8 mouse cellular contexts compared by ENCODE assay signal in the genomic region with DNA sequence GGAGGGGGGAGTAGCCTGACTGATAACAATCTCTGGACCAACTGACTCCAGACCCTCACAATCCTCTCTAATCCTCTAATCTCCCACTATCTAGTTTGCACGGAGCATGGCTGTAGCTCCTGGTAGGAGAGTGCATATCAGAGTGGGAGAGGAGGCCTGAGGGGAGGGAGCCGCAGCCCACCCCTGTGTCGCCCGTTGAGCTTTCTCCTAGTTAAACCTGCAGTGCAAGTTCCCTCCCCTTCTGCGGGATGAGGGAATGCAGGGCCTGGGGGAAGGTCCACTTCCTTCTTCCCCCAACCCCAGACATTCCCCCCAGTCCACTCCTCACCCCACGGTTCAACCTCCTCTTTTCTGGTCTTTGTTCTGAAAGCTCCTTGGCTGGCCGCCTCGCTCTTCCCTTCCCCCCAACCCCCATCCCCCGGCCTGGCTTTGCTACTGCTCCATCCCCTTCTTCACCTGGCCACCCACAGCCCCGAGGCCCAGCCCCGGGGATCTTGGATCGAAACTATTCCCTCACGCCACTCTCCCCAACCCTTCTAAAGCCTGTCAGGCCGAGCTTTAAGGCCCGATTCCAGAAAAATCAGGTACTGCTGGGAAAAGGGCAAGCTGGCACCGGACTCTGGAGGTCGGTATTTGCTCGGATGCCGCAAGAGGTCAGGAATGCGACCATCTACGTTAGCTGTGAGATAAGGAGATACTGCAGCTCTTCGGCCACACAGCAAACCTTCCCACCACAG. TPM values are rescaled to one million over a fixed set of nuclear protein-coding genes. Genes with fewer than 3 reads are reported as not detected.
A peak's percentile ranks its signal among the peaks of the same experiment; 100 is the strongest.
DNase-seq lines count a peak whose midpoint lies in the region; ATAC-seq lines count a peak whose summit lies in the region.

No protein-coding gene starts in this region.

- H3K36me3 ChIP-seq in kidney, embryonic 14.5 days (ENCODE audit: control insufficient read depth, insufficient read depth, low read length) = no peaks in the 10 kb centered on the region
- H3K36me3 ChIP-seq in embryonic facial prominence, embryonic 15.5 days = no peaks in the 10 kb centered on the region
- H3K36me3 ChIP-seq in neural tube, embryonic 12.5 days = no peaks in the 10 kb centered on the region

- H3K4me1 ChIP-seq in kidney, embryonic 14.5 days (ENCODE audit: control insufficient read depth, insufficient read depth, low read length) = peaks cover 19% of the 10 kb centered on the region; the same call in 1 of the 2 replicates
- peaks cover 37% of the 10 kb centered on the region for H3K4me1 ChIP-seq in embryonic facial prominence, embryonic 15.5 days
- peaks cover 18% of the 10 kb centered on the region for H3K4me1 ChIP-seq in neural tube, embryonic 12.5 days

- 5% methylated on average over 22 of the region's 22 CpGs for WGBS in kidney, embryonic 14.5 days
- WGBS in embryonic facial prominence, embryonic 15.5 days = 11% methylated on average over 22 of the region's 22 CpGs
- 8% methylated on average over 22 of the region's 22 CpGs for WGBS in neural tube, embryonic 12.5 days

- no peaks in the 10 kb centered on the region for H3K9me3 ChIP-seq in kidney, embryonic 14.5 days (ENCODE audit: control insufficient read depth, low read length)
- H3K9me3 ChIP-seq in embryonic facial prominence, embryonic 15.5 days (replicated peaks) = no peaks in the 10 kb centered on the region
- no peaks in the 10 kb centered on the region for H3K9me3 ChIP-seq in neural tube, embryonic 12.5 days

- H3K4me3 ChIP-seq in kidney, embryonic 14.5 days (ENCODE audit: low read length) = peak overlapping the region; percentile 13; the same call in 1 of the 2 replicates
- H3K4me3 ChIP-seq in embryonic facial prominence, embryonic 15.5 days (replicated peaks) = no peak overlapping the region
- H3K4me3 ChIP-seq in neural tube, embryonic 12.5 days = peak overlapping the region; percentile 2; the same call in 1 of the 2 replicates

- H3K27ac ChIP-seq in kidney, embryonic 14.5 days (ENCODE audit: low read depth, low read length) = peak overlapping the region; percentile 84
- H3K27ac ChIP-seq in embryonic facial prominence, embryonic 15.5 days (replicated peaks) = no peak overlapping the region
- no peak overlapping the region for H3K27ac ChIP-seq in neural tube, embryonic 12.5 days

- ATAC-seq in kidney, embryonic 14.5 days (ENCODE audit: low FRiP score, low TSS enrichment) = peak; percentile 58
- ATAC-seq in embryonic facial prominence, embryonic 15.5 days (ENCODE audit: insufficient number of reproducible peaks, low FRiP score, low TSS enrichment, low read depth) = peak; percentile 45; the same call in 1 of the 2 replicates
- ATAC-seq in neural tube, embryonic 12.5 days (ENCODE audit: low FRiP score, low read depth) = no peak

- peak overlapping the region; percentile 50; the same call in 1 of the 2 replicates for H3K9ac ChIP-seq in kidney, embryonic 14.5 days (ENCODE audit: low read depth, low read length)
- H3K9ac ChIP-seq in embryonic facial prominence, embryonic 15.5 days = 0 out of 2 replicates have a peak overlapping the region, but pooled peaks have one; percentile 9
- H3K9ac ChIP-seq in neural tube, embryonic 12.5 days = peak overlapping the region; percentile 29; the same call in 1 of the 2 replicates

- H3K27me3 ChIP-seq in kidney, embryonic 14.5 days (ENCODE audit: control insufficient read depth, insufficient read depth, low read length) = peaks cover 20% of the 10 kb centered on the region
- H3K27me3 ChIP-seq in embryonic facial prominence, embryonic 15.5 days = peaks cover 46% of the 10 kb centered on the region
- peaks cover 45% of the 10 kb centered on the region for H3K27me3 ChIP-seq in neural tube, embryonic 12.5 days (replicated peaks)

- DNase-seq in kidney, adult 8-10 months = no peak
- peak; percentile 37 for DNase-seq in kidney, postnatal 14 days
- DNase-seq in ovary, adult 18-20 months (ENCODE audit: low spot score) = no peak
- no peak for DNase-seq in adrenal gland, adult 8-10 months
- no peak for DNase-seq in thymus, adult 18-20 months

- peak overlapping the region; percentile 39 for H3K4me2 ChIP-seq in kidney, embryonic 14.5 days (replicated peaks; ENCODE audit: low read depth, low read length)
- H3K4me2 ChIP-seq in embryonic facial prominence, embryonic 15.5 days (replicated peaks) = peak overlapping the region; percentile 36
- H3K4me2 ChIP-seq in neural tube, embryonic 12.5 days (replicated peaks) = peak overlapping the region; percentile 36

RNA-seq across cellular contexts. Expression of gene Krt18, which starts 2.7 kb away (rescaled TPM):
- polyA plus RNA-seq in kidney, embryonic 14.5 days (2014; fragmentation: Nextera tagmentation; extraction: Ambion mirVana) = 140 and 164 TPM in 2 replicates
- 87.8 and 119 TPM in 2 replicates for polyA plus RNA-seq in embryonic facial prominence, embryonic 15.5 days (2015; fragmentation: Nextera tagmentation; extraction: Ambion mirVana)
- polyA plus RNA-seq in neural tube, embryonic 12.5 days (2016; fragmentation: Nextera tagmentation; extraction: Ambion mirVana) = 4.1 and 4.2 TPM in 2 replicates
- 1 to 10 TPM; 1.3 to 2.4 (median 1.9) TPM for total RNA-seq in adrenal gland, adult 8-10 months (2022)

RNA-seq across cellular contexts. Expression of gene Krt8, which starts 21.0 kb away (rescaled TPM):
- 179 and 184 TPM in 2 replicates for polyA plus RNA-seq in kidney, embryonic 14.5 days (2014; fragmentation: Nextera tagmentation; extraction: Ambion mirVana)
- 131 and 181 TPM in 2 replicates for polyA plus RNA-seq in embryonic facial prominence, embryonic 15.5 days (2015; fragmentation: Nextera tagmentation; extraction: Ambion mirVana)
- polyA plus RNA-seq in neural tube, embryonic 12.5 days (2016; fragmentation: Nextera tagmentation; extraction: Ambion mirVana) = 5.4 and 6.8 TPM in 2 replicates
- 1 to 10 TPM in 2 of 4 experiments, under 1 TPM in 2; 0.49 to 1.3 (median 0.77) TPM for total RNA-seq in adrenal gland, adult 8-10 months (2022)

RNA-seq across cellular contexts. Expression of gene Eif4b, which starts 48.3 kb away (rescaled TPM):
- polyA plus RNA-seq in kidney, embryonic 14.5 days (2014; fragmentation: Nextera tagmentation; extraction: Ambion mirVana) = 85.1 and 139 TPM in 2 replicates
- polyA plus RNA-seq in embryonic facial prominence, embryonic 15.5 days (2015; fragmentation: Nextera tagmentation; extraction: Ambion mirVana) = 107 and 113 TPM in 2 replicates
- 89.2 and 92.3 TPM in 2 replicates for polyA plus RNA-seq in neural tube, embryonic 12.5 days (2016; fragmentation: Nextera tagmentation; extraction: Ambion mirVana)
- total RNA-seq in adrenal gland, adult 8-10 months (2022) = 100 to 1,000 TPM; 232 to 294 (median 272) TPM

Comparison
In these comparisons a context has a peak if more than half of its experiments do, and no peak if none do; other contexts are left out.
1. RNA of gene Krt18, which starts 2.7 kb away (polyA plus RNA-seq): 140 to 164 TPM in kidney, embryonic 14.5 days and 87.8 to 119 TPM in embryonic facial prominence, embryonic 15.5 days; 4.1 to 4.2 TPM in neural tube, embryonic 12.5 days; every median in the first group is over 10 times any median in the second.
2. RNA of gene Krt8, which starts 21.0 kb away (polyA plus RNA-seq): 179 to 184 TPM in kidney, embryonic 14.5 days and 131 to 181 TPM in embryonic facial prominence, embryonic 15.5 days; 5.4 to 6.8 TPM in neural tube, embryonic 12.5 days; every median in the first group is over 10 times any median in the second.
3. Peak in every context shown above with its lines, with median percentiles within 50 percentile points of each other: H3K4me2 ChIP-seq and H3K9ac ChIP-seq.